Mouse (Mus musculus): ENCODE results near the gene Hmga2.

DNA sequence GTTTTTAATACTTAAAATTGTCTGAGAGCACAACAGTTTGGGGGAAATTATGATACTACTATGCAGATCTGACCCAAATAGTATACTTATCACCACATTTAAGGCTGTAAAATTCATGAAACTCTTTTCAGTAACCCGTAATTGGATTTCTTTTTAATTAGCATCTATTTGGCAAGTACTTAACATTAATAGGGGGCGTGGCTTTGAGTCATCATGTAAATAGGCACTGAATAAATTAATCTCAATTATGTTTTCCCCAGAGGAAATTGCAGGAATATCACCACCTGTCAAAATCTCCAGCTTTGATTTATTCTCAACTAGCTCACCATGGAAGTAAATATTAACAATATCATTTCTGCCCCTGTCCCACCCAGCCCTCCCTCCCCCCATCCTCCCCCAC is 3.7 kb downstream of the Hmga2 start:
- TF ChIP-seq MAFK (IDR thresholded peaks at IDR 0.05; ENCODE audit: insufficient read depth, low read depth, low read length) (no peak), HCFC1 (IDR thresholded peaks at IDR 0.05; ENCODE audit: borderline replicate concordance, insufficient read depth, low read length) (no peak)

Measured in ES-E14 (cell line).